Mouse (Mus musculus) testis, adult 2 months (tissue): ENCODE results near the gene Golph3l.

Source experiments
- CTCF ChIP-seq: fragments of 200-500 bp; IDR thresholded peaks from 2 replicates; pipeline ENCODE4 v1.5.1; 2012; ENCODE audit warnings: low read depth, mild to moderate bottlenecking, inconsistent platforms, low read length, moderate library complexity; ENCODE audit not compliant: control insufficient read depth, insufficient read depth, insufficient replicate concordance
- POLR2A ChIP-seq: fragments of 200-500 bp; IDR thresholded peaks from 2 replicates; pipeline ENCODE4 v1.6.1; 2012; ENCODE audit warnings: low read depth, mild to moderate bottlenecking, inconsistent platforms, low read length, moderate library complexity; ENCODE audit not compliant: control insufficient read depth

GRCm38 (mm10) chr3:95661945-95662715 is 73.4 kb downstream of the Golph3l start:
- TF ChIP-seq POLR2A (no peak), CTCF (no peak)
